Mouse (Mus musculus) lung, embryonic 16.5 days (tissue): ENCODE measurements at regions not wholly inside any gene's neighbourhood (a gene's known extent, or its start where the extent isn't known, plus 50 kb on each side); places are given as distances from the start of the nearest gene placed in this dataset.

Experiments used
- ATAC-seq: fragments of 200-750 bp; cut with Nextera tagmentation; 2 replicates; pipeline ENCODE4 v1.8.0; 2017; ENCODE audit warnings: low read depth, mild to moderate bottlenecking, moderate library complexity
- H3K27ac ChIP-seq: fragments of 300-500 bp; sonication (generic); 2 replicates; pipeline ENCODE4 v1.5.1; 2014; ENCODE audit warnings: mild to moderate bottlenecking, control low read depth, low read length
- H3K27me3 ChIP-seq: fragments of 300-500 bp; sonication (generic); 2 replicates; pipeline ENCODE4 v1.6.1; 2014; ENCODE audit warnings: low read depth, low read length, mixed read lengths; ENCODE audit not compliant: control insufficient read depth, insufficient read depth
- H3K36me3 ChIP-seq: fragments of 300-500 bp; sonication (generic); 2 replicates; pipeline ENCODE4 v1.6.1; 2014; ENCODE audit warnings: low read length; ENCODE audit not compliant: control insufficient read depth, insufficient read depth
- H3K4me1 ChIP-seq: fragments of 300-500 bp; sonication (generic); replicated peaks from 2 replicates; pipeline ENCODE4 v1.6.1; 2014; ENCODE audit warnings: low read length, mixed read lengths; ENCODE audit not compliant: control insufficient read depth, insufficient read depth
- H3K4me2 ChIP-seq: fragments of 300-500 bp; sonication (generic); 2 replicates; pipeline ENCODE4 v1.6.1; 2014; ENCODE audit warnings: low read depth, low read length, control low read depth
- H3K4me3 ChIP-seq: fragments of 300-500 bp; sonication (generic); 2 replicates; pipeline ENCODE4 v1.5.1; 2014; ENCODE audit warnings: mild to moderate bottlenecking, low read length, control low read depth
- H3K9ac ChIP-seq: fragments of 300-500 bp; sonication (generic); 2 replicates; pipeline ENCODE4 v1.6.1; 2014; ENCODE audit warnings: low read length, control low read depth
- H3K9me3 ChIP-seq: fragments of 300-500 bp; sonication (generic); 2 replicates; pipeline ENCODE4 v1.6.1; 2016; ENCODE audit warnings: low read length; ENCODE audit not compliant: control insufficient read depth
- WGBS: fragments of 180-500 bp; shearing (Covaris S2); extraction: QIAGEN DNeasy Blood & Tissue Kit; methylation state at CpG from one replicate; pipeline ENCODE4 v1.1.7; 2014; 5-methylcytosine and 5-hydroxymethylcytosine counted together

GRCm38 (mm10) chr10:54448352-54449043 lies 372.1 kb upstream of the Man1a start:
- Histone ChIP-seq H3K27ac (no peak overlapping the region), H3K4me1 (no peaks in the 10 kb centered on the region), H3K36me3 (no peaks in the 10 kb centered on the region), H3K4me2 (no peak overlapping the region), H3K27me3 (no peaks in the 10 kb centered on the region), H3K9me3 (no peaks in the 10 kb centered on the region), H3K9ac (no peak overlapping the region), H3K4me3 (no peak overlapping the region)
- ATAC-seq, result no peak
- WGBS, result 72% methylated on average over 2 of the region's 2 CpGs

DNA sequence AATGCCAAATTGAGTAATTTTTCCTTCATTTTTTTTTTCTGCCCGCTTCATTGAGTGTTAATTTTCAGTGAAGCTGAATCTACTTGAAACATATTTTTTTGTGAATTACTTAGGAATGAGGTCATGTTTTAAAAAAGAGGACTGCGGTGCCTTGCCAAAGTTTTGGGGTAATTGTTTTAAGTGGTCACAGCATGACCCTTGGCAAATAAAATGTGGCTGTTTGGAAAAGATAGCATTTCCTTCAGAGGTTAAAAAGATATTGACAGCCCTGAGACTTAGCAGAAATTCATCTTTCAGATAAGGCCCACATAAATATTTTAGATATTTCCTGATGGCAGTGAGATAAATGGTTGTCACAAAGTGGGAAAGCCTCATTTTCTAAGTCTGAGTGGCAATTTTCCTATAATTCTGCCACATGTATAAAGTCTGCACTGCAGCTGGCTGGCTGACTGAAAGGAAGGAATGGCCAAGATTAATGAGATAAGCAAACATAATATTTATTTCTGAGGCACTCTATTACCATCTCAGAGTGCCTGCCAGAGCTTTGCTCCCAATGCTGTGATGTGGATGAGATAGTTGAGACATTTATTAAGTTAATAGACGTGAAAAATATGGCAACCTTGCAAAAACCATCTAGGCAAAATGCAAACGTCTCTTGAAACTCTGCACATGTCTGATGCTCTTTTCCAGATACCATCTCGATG lies 327.0 kb upstream of the Man1a start:
- Histone ChIP-seq H3K9me3 (no peaks in the 10 kb centered on the region), H3K36me3 (no peaks in the 10 kb centered on the region), H3K27me3 (no peaks in the 10 kb centered on the region), H3K27ac (no peak overlapping the region), H3K9ac (no peak overlapping the region), H3K4me1 (no peaks in the 10 kb centered on the region), H3K4me3 (no peak overlapping the region), H3K4me2 (no peak overlapping the region)
- 14% methylated on average over 5 of the region's 5 CpGs for WGBS
- ATAC-seq, result peak; percentile 61

DNA sequence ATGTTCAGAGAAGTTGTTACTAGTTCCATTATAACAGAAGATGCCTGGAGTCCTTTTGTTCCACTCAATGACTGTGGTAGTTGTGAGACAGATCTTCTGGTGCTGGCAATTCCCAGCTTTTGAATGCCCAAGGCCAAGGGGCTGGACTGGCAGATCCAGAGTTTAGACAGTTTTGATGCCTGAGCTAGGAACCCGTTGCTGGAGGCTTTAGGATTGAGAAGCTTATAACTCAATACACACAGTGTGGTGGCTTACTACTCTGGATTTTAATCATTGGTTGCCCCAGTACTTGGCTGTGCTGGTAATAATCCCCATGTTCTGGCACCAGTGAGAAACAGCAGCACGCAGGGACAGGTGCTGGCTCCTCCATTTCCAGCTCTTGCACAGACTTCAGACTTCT lies 307.3 kb upstream of the Man1a start:
- WGBS, result 88% methylated on average over 2 of the region's 2 CpGs
- Histone ChIP-seq H3K9ac (no peak overlapping the region), H3K27me3 (no peaks in the 10 kb centered on the region), H3K4me3 (no peak overlapping the region), H3K4me1 (no peaks in the 10 kb centered on the region), H3K36me3 (no peaks in the 10 kb centered on the region), H3K9me3 (no peaks in the 10 kb centered on the region), H3K4me2 (no peak overlapping the region), H3K27ac (no peak overlapping the region)
- no peak for ATAC-seq

GRCm38 (mm10) chr10:54381530-54381929 lies 305.1 kb upstream of the Man1a start:
- Histone ChIP-seq H3K4me3 (no peak overlapping the region), H3K9me3 (no peaks in the 10 kb centered on the region), H3K27ac (no peak overlapping the region), H3K4me1 (no peaks in the 10 kb centered on the region), H3K9ac (no peak overlapping the region), H3K4me2 (no peak overlapping the region), H3K27me3 (no peaks in the 10 kb centered on the region), H3K36me3 (no peaks in the 10 kb centered on the region)
- WGBS, result 69% methylated on average over 2 of the region's 2 CpGs
- no peak for ATAC-seq

- no peak for ATAC-seq
- Histone ChIP-seq H3K9ac (no peak overlapping the region), H3K4me1 (no peaks in the 10 kb centered on the region), H3K4me2 (no peak overlapping the region), H3K4me3 (no peak overlapping the region), H3K27ac (no peak overlapping the region), H3K27me3 (no peaks in the 10 kb centered on the region), H3K36me3 (no peaks in the 10 kb centered on the region), H3K9me3 (no peaks in the 10 kb centered on the region)
- WGBS, result 77% methylated on average over 3 of the region's 3 CpGs
These were observed 292.7 kb upstream of the Man1a start for GRCm38 (mm10) chr10:54369158-54369557.

- no peaks in the 10 kb centered on the region for H3K9me3 ChIP-seq
- ATAC-seq, result no peak
- no peak overlapping the region for H3K9ac ChIP-seq
- H3K36me3 ChIP-seq, result no peaks in the 10 kb centered on the region
- no peaks in the 10 kb centered on the region for H3K4me1 ChIP-seq
- no peaks in the 10 kb centered on the region for H3K27me3 ChIP-seq
- no peak overlapping the region for H3K4me3 ChIP-seq
- no peak overlapping the region for H3K27ac ChIP-seq
- H3K4me2 ChIP-seq, result no peak overlapping the region
- 54% methylated on average over 4 of the region's 4 CpGs for WGBS
These were observed 288.9 kb upstream of the Man1a start for GRCm38 (mm10) chr10:54365315-54365714.

DNA sequence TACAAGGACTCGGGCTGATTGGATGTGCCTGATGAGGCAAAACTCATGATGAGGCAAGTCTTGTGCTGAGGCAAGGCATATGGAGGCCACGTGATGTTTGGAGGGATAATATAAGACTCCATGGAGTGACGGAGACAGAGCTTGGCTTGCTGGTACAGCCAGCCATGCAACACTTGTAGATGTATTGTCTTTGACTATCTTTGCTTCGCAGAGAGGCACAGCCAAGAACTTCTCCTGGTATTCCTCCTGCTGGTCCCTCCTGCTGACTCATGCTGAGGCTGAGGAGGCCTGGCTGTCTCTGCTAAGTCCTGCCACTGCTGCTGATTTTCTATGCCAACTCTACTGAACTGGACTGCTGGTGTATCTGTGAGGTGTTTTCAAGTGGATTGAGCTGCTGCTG lies 260.8 kb upstream of the Man1a start:
- Histone ChIP-seq H3K9me3 (no peaks in the 10 kb centered on the region), H3K4me2 (no peak overlapping the region), H3K27ac (no peak overlapping the region), H3K27me3 (no peaks in the 10 kb centered on the region), H3K4me3 (no peak overlapping the region), H3K36me3 (no peaks in the 10 kb centered on the region), H3K9ac (no peak overlapping the region), H3K4me1 (no peaks in the 10 kb centered on the region)
- 75% methylated on average over 4 of the region's 4 CpGs for WGBS
- no peak for ATAC-seq
